Mouse (Mus musculus) forebrain, embryonic 12.5 days (tissue): Measurements from ENCODE around the gene Gm20850. TPM values are rescaled to one million over a fixed set of nuclear protein-coding genes. Genes with fewer than 3 reads are reported as not detected.
"Not testable (repeated sequence)": the region's sequence is repeated elsewhere in the genome, so short reads cannot be mapped to it uniquely, and the experiment has no call there.

ENCODE experiments used
- ATAC-seq: fragments of 200-750 bp; cut with Nextera tagmentation; 2 replicates; pipeline ENCODE4 v1.8.0; 2017; ENCODE audit warnings: moderate TSS enrichment; ENCODE audit not compliant: low FRiP score
- H3K27ac ChIP-seq: fragments of 300-500 bp; sonication (generic); 2 replicates; pipeline ENCODE4 v1.5.1; 2016; ENCODE audit warnings: mild to moderate bottlenecking
- H3K27me3 ChIP-seq: fragments of 300-500 bp; sonication (generic); 2 replicates; pipeline ENCODE4 v1.6.1; 2016; ENCODE audit warnings: mild to moderate bottlenecking
- H3K36me3 ChIP-seq: fragments of 300-500 bp; sonication (generic); replicated peaks from 2 replicates; pipeline ENCODE4 v1.6.1; 2016; ENCODE audit warnings: mild to moderate bottlenecking
- H3K4me1 ChIP-seq: fragments of 300-500 bp; sonication (generic); 2 replicates; pipeline ENCODE4 v1.6.1; 2016
- H3K4me2 ChIP-seq: fragments of 300-500 bp; sonication (generic); 2 replicates; pipeline ENCODE4 v1.6.1; 2016; ENCODE audit warnings: mild to moderate bottlenecking, moderate library complexity
- H3K4me3 ChIP-seq: fragments of 300-500 bp; sonication (generic); replicated peaks from 2 replicates; pipeline ENCODE4 v1.5.1; 2016; ENCODE audit warnings: mild to moderate bottlenecking
- H3K9ac ChIP-seq: fragments of 300-500 bp; sonication (generic); 2 replicates; pipeline ENCODE4 v1.6.1; 2016; ENCODE audit warnings: mild to moderate bottlenecking
- H3K9me3 ChIP-seq: fragments of 300-500 bp; sonication (generic); 2 replicates; pipeline ENCODE4 v1.6.1; 2016
- WGBS: fragments of 180-500 bp; shearing (Covaris S2); methylation state at CpG from one replicate; pipeline ENCODE4 v1.1.7; 2016; 5-methylcytosine and 5-hydroxymethylcytosine counted together
- polyA plus RNA-seq: library from polyadenylated mRNA; unstranded; fragments of >200 nt; fragmentation: Nextera tagmentation; extraction: Ambion mirVana; gene quantifications from 2 replicates; pipeline ENCODE4 v1.2.1, GENCODE M21; 2016

Gm20850 gene
- polyA plus RNA-seq: not detected in 2 replicates

DNA sequence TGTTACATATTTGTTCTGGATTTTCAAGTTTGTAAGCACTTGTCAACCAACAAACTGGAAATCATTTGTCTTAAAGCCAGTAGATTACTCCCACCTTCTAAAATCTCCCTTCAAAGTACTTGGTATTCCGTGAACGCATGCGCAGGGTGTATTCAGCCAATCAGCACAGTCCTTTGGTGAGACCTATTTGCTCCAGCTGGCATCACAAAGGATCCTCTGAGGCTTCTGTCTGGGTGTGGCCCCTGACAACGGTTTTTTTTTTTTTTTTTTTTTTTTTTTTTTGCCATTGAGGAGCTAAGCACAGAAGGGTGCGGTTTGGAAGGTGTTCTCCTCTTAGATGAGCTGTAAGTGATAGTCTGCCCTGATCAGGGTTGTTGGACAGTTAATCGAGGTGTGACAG is at the start of gene Gm20850:
TSS of gene Gm20850 (plus strand) at position 301 of the 400 bp plus-strand sequence.
- ATAC-seq, H3K4me3 ChIP-seq, H3K36me3 ChIP-seq, H3K9ac ChIP-seq, H3K27ac ChIP-seq, H3K9me3 ChIP-seq, H3K4me1 ChIP-seq, H3K4me2 ChIP-seq, H3K27me3 ChIP-seq: not testable (repeated sequence)
- WGBS: no CpG with 5 or more reads among the region's 6 CpGs
